Mouse (Mus musculus) limb, embryonic 13.5 days (tissue): ENCODE results near the gene Plagl1. TPM values are rescaled to one million over a fixed set of nuclear protein-coding genes. Genes with fewer than 3 reads are reported as not detected.
"Not testable (repeated sequence)": the region's sequence is repeated elsewhere in the genome, so short reads cannot be mapped to it uniquely, and the experiment has no call there.

Experiments
- ATAC-seq: fragments of 200-750 bp; cut with Nextera tagmentation; 2 replicates; pipeline ENCODE4 v1.8.0; 2017; ENCODE audit warnings: low read depth, moderate number of reproducible peaks, moderate TSS enrichment; ENCODE audit not compliant: low FRiP score
- H3K27ac ChIP-seq: fragments of 300-500 bp; sonication (generic); 2 replicates; pipeline ENCODE4 v1.5.1; 2015; ENCODE audit warnings: inconsistent platforms, mild to moderate bottlenecking, moderate library complexity
- H3K27me3 ChIP-seq: fragments of 300-500 bp; sonication (generic); 2 replicates; pipeline ENCODE4 v1.6.1; 2015; ENCODE audit warnings: mild to moderate bottlenecking, inconsistent platforms
- H3K36me3 ChIP-seq: fragments of 300-500 bp; sonication (generic); 2 replicates; pipeline ENCODE4 v1.6.1; 2015; ENCODE audit warnings: inconsistent platforms, mild to moderate bottlenecking, moderate library complexity
- H3K4me1 ChIP-seq: fragments of 300-500 bp; sonication (generic); 2 replicates; pipeline ENCODE4 v1.6.1; 2015; ENCODE audit warnings: inconsistent platforms
- H3K4me2 ChIP-seq: fragments of 300-500 bp; sonication (generic); replicated peaks from 2 replicates; pipeline ENCODE4 v1.6.1; 2015; ENCODE audit warnings: inconsistent platforms, mild to moderate bottlenecking, moderate library complexity
- H3K4me3 ChIP-seq: fragments of 300-500 bp; sonication (generic); 2 replicates; pipeline ENCODE4 v1.5.1; 2015; ENCODE audit warnings: moderate library complexity, mild to moderate bottlenecking, inconsistent platforms
- H3K9ac ChIP-seq: fragments of 300-500 bp; sonication (generic); 2 replicates; pipeline ENCODE4 v1.6.1; 2015; ENCODE audit warnings: mild to moderate bottlenecking, inconsistent platforms
- H3K9me3 ChIP-seq: fragments of 300-500 bp; sonication (generic); 2 replicates; pipeline ENCODE4 v1.6.1; 2016; ENCODE audit warnings: inconsistent platforms
- WGBS: fragments of 180-500 bp; shearing (Covaris S2); methylation state at CpG from one replicate; pipeline ENCODE4 v1.1.7; 2015; 5-methylcytosine and 5-hydroxymethylcytosine counted together
- polyA plus RNA-seq: library from polyadenylated mRNA; unstranded; fragments of >200 nt; fragmentation: Nextera tagmentation; extraction: Ambion mirVana; gene quantifications from 2 replicates; pipeline ENCODE4 v1.2.1, GENCODE M21; 2015

Plagl1 gene
- polyA plus RNA-seq, result 169 and 180 TPM in 2 replicates

GRCm38 (mm10) chr10:13060021-13060668, at the start of gene Plagl1:
Gene Plagl1, plus strand, starts transcription at chr10:13060504.
- no peaks in the 10 kb centered on the region for H3K36me3 ChIP-seq
- peak; percentile 38; the same call in 1 of the 2 replicates for ATAC-seq
- peaks cover 13% of the 10 kb centered on the region for H3K4me1 ChIP-seq
- H3K4me2 ChIP-seq, result peak within 1 kb of the TSS; percentile 89
- H3K27me3 ChIP-seq, result peaks cover 38% of the 10 kb centered on the region
- peak within 1 kb of the TSS; percentile 60 for H3K9ac ChIP-seq
- H3K9me3 ChIP-seq, result no peaks in the 10 kb centered on the region
- WGBS, result 44% methylated on average over 11 of the region's 11 CpGs
- no peak within 1 kb of the TSS for H3K27ac ChIP-seq
- H3K4me3 ChIP-seq, result peak within 1 kb of the TSS; percentile 48

GRCm38 (mm10) chr10:13014026-13014425, 46.3 kb upstream of the Plagl1 start:
- Histone ChIP-seq H3K4me1 (peaks cover 13% of the 10 kb centered on the region), H3K27ac (no peak overlapping the region), H3K9ac (no peak overlapping the region), H3K9me3 (no peaks in the 10 kb centered on the region), H3K4me2 (no peak overlapping the region), H3K27me3 (no peaks in the 10 kb centered on the region), H3K4me3 (no peak overlapping the region), H3K36me3 (peaks cover 9% of the 10 kb centered on the region)
- 70% methylated on average over 7 of the region's 7 CpGs for WGBS
- no peak for ATAC-seq

DNA sequence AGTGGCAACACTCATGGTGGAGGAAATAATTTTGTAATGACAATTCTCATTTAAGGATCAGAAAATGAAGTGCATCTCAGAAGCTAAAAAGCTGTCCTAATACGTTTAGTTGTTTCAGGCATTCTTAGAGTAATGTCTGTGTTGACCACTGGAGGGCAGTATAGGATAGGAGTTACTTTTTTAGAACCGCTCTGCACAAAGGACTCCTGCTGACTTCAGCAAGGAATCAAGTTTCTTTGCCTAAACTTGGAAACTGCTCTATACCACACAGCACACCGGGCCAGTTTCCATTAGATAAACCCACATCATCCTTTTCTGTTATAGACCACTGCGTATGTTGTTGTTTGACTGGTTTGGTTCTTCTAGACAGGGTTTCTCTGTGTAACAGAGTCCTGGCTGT, 43.7 kb upstream of the Plagl1 start:
- H3K9ac ChIP-seq, result no peak overlapping the region
- 24% methylated on average over 4 of the region's 4 CpGs for WGBS
- H3K27ac ChIP-seq, result no peak overlapping the region
- ATAC-seq, result no peak; the same call in 1 of the 2 replicates
- H3K4me1 ChIP-seq, result no peaks in the 10 kb centered on the region
- H3K4me3 ChIP-seq, result no peak overlapping the region
- H3K36me3 ChIP-seq, result no peaks in the 10 kb centered on the region
- H3K27me3 ChIP-seq, result no peaks in the 10 kb centered on the region
- no peaks in the 10 kb centered on the region for H3K9me3 ChIP-seq
- H3K4me2 ChIP-seq, result no peak overlapping the region

- Histone ChIP-seq H3K9ac (no peak overlapping the region), H3K27ac (no peak overlapping the region), H3K27me3 (no peaks in the 10 kb centered on the region), H3K4me2 (no peak overlapping the region), H3K9me3 (no peaks in the 10 kb centered on the region), H3K4me1 (no peaks in the 10 kb centered on the region), H3K4me3 (no peak overlapping the region), H3K36me3 (no peaks in the 10 kb centered on the region)
- 60% methylated on average over 7 of the region's 7 CpGs for whole genome bisulfite sequencing
- 0 out of 2 replicates have a peak, but pooled peaks have one; percentile 24 for ATAC-seq
These were observed 41.8 kb upstream of the Plagl1 start for GRCm38 (mm10) chr10:13018510-13018909.

- no peak overlapping the region for H3K4me2 ChIP-seq
- no peak overlapping the region for H3K27ac ChIP-seq
- H3K9me3 ChIP-seq, result no peaks in the 10 kb centered on the region
- no peaks in the 10 kb centered on the region for H3K4me1 ChIP-seq
- no peaks in the 10 kb centered on the region for H3K36me3 ChIP-seq
- no peak overlapping the region for H3K4me3 ChIP-seq
- WGBS, result 82% methylated on average over 5 of the region's 5 CpGs
- ATAC-seq, result no peak
- no peaks in the 10 kb centered on the region for H3K27me3 ChIP-seq
- no peak overlapping the region for H3K9ac ChIP-seq
These were observed 41.3 kb upstream of the Plagl1 start for GRCm38 (mm10) chr10:13019026-13019425.

DNA sequence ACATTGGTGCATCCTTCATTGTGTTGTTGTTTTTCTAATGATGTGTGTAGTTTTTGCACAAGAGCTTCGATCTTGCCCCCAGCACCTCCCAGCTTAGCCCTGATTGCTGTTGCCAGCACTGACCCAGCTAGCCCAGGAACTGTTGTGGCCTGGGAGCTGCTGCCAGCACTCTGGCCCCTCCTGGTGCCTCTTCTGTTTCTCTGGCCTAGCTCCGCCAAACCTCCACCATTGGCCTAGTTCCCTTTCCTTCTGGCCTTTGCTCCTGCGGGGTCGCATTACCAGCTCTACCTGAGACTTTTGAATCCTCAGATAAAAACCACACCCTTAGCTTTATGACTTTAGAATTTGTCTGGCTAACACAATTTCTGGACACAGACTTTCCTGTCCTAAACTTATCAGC, 38.2 kb upstream of the Plagl1 start:
- no peak for ATAC-seq
- H3K27ac ChIP-seq, result no peak overlapping the region
- H3K36me3 ChIP-seq, result no peaks in the 10 kb centered on the region
- H3K4me2 ChIP-seq, result no peak overlapping the region
- WGBS, result 87% methylated on average over 4 of the region's 4 CpGs
- no peak overlapping the region for H3K9ac ChIP-seq
- no peaks in the 10 kb centered on the region for H3K9me3 ChIP-seq
- no peak overlapping the region for H3K4me3 ChIP-seq
- no peaks in the 10 kb centered on the region for H3K4me1 ChIP-seq
- no peaks in the 10 kb centered on the region for H3K27me3 ChIP-seq

- 53% methylated on average over 3 of the region's 3 CpGs for WGBS
- not testable (repeated sequence) for ATAC-seq, H3K9ac ChIP-seq, H3K27ac ChIP-seq, H3K4me1 ChIP-seq, H3K4me3 ChIP-seq, H3K36me3 ChIP-seq, H3K27me3 ChIP-seq, H3K4me2 ChIP-seq, H3K9me3 ChIP-seq
These were observed 36.3 kb upstream of the Plagl1 start for GRCm38 (mm10) chr10:13023985-13024384.

GRCm38 (mm10) chr10:13027702-13028101, 32.6 kb upstream of the Plagl1 start:
- Histone ChIP-seq H3K27ac (no peak overlapping the region), H3K4me1 (no peaks in the 10 kb centered on the region), H3K9ac (no peak overlapping the region), H3K4me3 (no peak overlapping the region), H3K27me3 (no peaks in the 10 kb centered on the region), H3K9me3 (no peaks in the 10 kb centered on the region), H3K4me2 (no peak overlapping the region), H3K36me3 (no peaks in the 10 kb centered on the region)
- WGBS, result 88% methylated on average over 5 of the region's 5 CpGs
- no peak for ATAC-seq

- no peaks in the 10 kb centered on the region for H3K27me3 ChIP-seq
- H3K4me1 ChIP-seq, result no peaks in the 10 kb centered on the region
- H3K4me2 ChIP-seq, result no peak overlapping the region
- no peak for ATAC-seq
- no peak overlapping the region for H3K9ac ChIP-seq
- 86% methylated on average over 1 of the region's 1 CpGs for WGBS
- H3K9me3 ChIP-seq, result no peaks in the 10 kb centered on the region
- no peak overlapping the region for H3K27ac ChIP-seq
- H3K36me3 ChIP-seq, result no peaks in the 10 kb centered on the region
- no peak overlapping the region for H3K4me3 ChIP-seq
These were observed 32.1 kb upstream of the Plagl1 start for GRCm38 (mm10) chr10:13028215-13028614.

- no peak overlapping the region for H3K9ac ChIP-seq
- ATAC-seq, result no peak
- H3K36me3 ChIP-seq, result no peaks in the 10 kb centered on the region
- H3K4me1 ChIP-seq, result no peaks in the 10 kb centered on the region
- H3K27ac ChIP-seq, result no peak overlapping the region
- H3K4me2 ChIP-seq, result no peak overlapping the region
- no peaks in the 10 kb centered on the region for H3K9me3 ChIP-seq
- H3K4me3 ChIP-seq, result no peak overlapping the region
- H3K27me3 ChIP-seq, result no peaks in the 10 kb centered on the region
- WGBS, result 86% methylated on average over 5 of the region's 5 CpGs
These were observed 30.9 kb upstream of the Plagl1 start for GRCm38 (mm10) chr10:13029416-13029815.

DNA sequence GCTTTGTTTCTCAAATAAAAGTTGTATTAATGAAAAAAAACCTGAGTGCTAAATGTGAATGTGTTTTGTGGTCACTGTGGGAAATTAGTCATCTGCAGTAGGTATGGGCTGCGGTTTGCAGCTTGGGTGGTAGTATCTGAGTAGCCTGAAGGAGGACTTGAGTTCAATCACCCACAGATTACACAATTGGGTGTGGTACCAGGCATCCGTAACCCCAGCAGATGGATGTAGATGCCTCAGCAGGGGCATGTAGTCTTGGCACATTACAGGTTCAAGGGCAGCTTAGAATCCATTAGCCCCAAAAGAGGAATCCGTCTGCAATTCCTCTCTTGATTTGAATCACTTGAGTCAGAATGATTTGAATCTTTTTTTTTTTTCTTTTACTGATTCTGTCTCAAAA, 25.0 kb upstream of the Plagl1 start:
- no peaks in the 10 kb centered on the region for H3K27me3 ChIP-seq
- 85% methylated on average over 3 of the region's 3 CpGs for WGBS
- ATAC-seq, result no peak
- H3K27ac ChIP-seq, result no peak overlapping the region
- H3K4me2 ChIP-seq, result no peak overlapping the region
- no peaks in the 10 kb centered on the region for H3K36me3 ChIP-seq
- H3K4me1 ChIP-seq, result no peaks in the 10 kb centered on the region
- no peak overlapping the region for H3K9ac ChIP-seq
- no peak overlapping the region for H3K4me3 ChIP-seq
- no peaks in the 10 kb centered on the region; the same call in 1 of the 2 replicates for H3K9me3 ChIP-seq

GRCm38 (mm10) chr10:13039637-13040174, 20.6 kb upstream of the Plagl1 start:
- Histone ChIP-seq H3K4me3 (no peak overlapping the region), H3K4me2 (no peak overlapping the region), H3K9me3 (no peaks in the 10 kb centered on the region; the same call in 1 of the 2 replicates), H3K27me3 (no peaks in the 10 kb centered on the region), H3K27ac (no peak overlapping the region), H3K9ac (no peak overlapping the region), H3K4me1 (no peaks in the 10 kb centered on the region), H3K36me3 (no peaks in the 10 kb centered on the region)
- WGBS, result 81% methylated on average over 5 of the region's 5 CpGs
- no peak for ATAC-seq

- no peaks in the 10 kb centered on the region for H3K27me3 ChIP-seq
- no peak overlapping the region for H3K9ac ChIP-seq
- H3K4me3 ChIP-seq, result no peak overlapping the region
- 87% methylated on average over 11 of the region's 11 CpGs for WGBS
- H3K9me3 ChIP-seq, result no peaks in the 10 kb centered on the region
- no peak overlapping the region for H3K4me2 ChIP-seq
- H3K27ac ChIP-seq, result no peak overlapping the region
- no peaks in the 10 kb centered on the region for H3K4me1 ChIP-seq
- H3K36me3 ChIP-seq, result no peaks in the 10 kb centered on the region
- no peak for ATAC-seq
These were observed 15.6 kb upstream of the Plagl1 start for GRCm38 (mm10) chr10:13044659-13045058.
